Mouse (Mus musculus) erythroblast, embryonic 14.5 days (primary cell): ENCODE data around the gene Slc35g3.

Source experiments
- GATA1 ChIP-seq: IDR thresholded peaks from 2 replicates; pipeline ENCODE4 v1.6.1; 2012; ENCODE audit warnings: low read length, inconsistent platforms, mixed read lengths
- TAL1 ChIP-seq: IDR thresholded peaks from 3 replicates; pipeline ENCODE4 v1.6.1; 2012; ENCODE audit warnings: low read length, inconsistent platforms, mixed read lengths

GRCm38 (mm10) chr11:69795983-69796435 is 34.2 kb upstream of the Slc35g3 start:
- TF ChIP-seq TAL1 (no peak), GATA1 (no peak)
